Mouse (Mus musculus): Measurements from ENCODE around the gene Gpr62.

Gene Gpr62

DNA sequence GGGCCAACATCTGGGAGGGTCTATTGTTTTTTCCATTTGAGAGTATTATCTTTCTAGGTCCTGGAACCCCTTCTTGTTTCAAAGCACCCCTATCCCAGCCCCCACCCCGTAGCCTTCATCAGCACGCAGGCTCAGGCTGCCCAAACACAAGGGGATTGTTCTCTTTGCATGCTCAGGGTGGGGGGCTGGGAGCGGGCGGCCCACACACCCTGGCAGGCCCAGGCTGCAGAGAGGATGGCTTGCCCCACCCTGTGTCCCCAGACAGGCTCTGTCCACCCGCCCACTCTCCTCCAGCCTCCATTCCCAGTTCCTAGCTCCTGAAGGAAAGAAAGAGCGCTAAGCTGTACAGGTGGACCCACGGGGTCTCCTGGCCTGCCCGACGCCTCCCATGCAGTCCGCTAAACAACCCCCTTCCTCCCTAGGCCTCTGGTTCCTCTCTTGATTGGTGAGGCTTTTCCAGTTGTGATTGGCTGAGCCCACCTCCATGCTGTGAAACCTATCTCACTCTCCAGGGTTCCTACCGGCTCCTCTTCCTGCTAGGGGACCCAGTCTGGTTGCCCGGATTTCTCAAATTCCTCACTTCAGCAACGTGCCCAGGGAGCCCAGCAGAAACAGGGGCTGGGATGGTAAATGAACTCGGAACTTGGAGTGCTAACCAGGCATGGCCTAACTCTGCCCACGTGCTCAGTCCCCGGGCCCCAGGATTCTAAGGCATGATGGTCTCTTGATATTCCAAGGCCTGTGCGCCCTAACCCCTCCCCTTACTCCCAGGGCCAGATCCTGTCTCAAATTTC lies 10.7 kb downstream of the Gpr62 start:
- DNase-seq (ENCODE audit: low read depth) = no peak

DNA sequence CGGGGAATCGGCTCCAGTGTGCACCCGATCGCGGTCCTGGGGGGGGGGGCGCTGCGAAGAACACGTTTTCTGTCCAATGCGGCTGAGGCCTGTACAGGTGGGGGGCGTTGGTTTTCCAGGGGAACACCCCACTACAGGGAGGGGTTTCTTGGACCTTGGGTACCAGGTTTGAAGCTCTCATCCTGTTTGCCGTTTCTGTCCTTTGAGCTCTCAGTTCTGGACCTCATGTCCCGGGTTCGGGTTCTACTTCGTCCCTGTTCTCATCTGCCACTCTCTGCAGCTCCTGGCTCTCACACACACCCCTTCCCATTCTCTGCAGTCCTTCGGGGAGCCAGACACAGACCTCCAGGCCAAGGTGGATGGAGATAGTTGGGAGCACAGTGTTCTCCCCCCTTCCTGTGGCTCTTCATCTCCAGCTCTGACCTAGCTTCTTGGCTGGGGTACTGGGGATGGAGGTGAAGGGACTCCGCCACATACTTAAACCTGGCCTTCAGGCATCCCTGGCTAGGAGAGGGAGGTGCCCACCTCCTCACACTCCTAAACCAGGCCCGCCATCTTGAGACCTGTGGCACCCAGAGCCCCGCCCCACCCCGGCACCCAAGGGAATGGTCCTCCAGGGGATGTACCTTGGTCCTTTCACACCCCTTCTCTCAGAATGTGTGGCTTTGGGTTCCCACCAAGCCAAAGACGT lies 11.5 kb downstream of the Gpr62 start:
- no peak for DNase-seq (ENCODE audit: low read depth)

DNA sequence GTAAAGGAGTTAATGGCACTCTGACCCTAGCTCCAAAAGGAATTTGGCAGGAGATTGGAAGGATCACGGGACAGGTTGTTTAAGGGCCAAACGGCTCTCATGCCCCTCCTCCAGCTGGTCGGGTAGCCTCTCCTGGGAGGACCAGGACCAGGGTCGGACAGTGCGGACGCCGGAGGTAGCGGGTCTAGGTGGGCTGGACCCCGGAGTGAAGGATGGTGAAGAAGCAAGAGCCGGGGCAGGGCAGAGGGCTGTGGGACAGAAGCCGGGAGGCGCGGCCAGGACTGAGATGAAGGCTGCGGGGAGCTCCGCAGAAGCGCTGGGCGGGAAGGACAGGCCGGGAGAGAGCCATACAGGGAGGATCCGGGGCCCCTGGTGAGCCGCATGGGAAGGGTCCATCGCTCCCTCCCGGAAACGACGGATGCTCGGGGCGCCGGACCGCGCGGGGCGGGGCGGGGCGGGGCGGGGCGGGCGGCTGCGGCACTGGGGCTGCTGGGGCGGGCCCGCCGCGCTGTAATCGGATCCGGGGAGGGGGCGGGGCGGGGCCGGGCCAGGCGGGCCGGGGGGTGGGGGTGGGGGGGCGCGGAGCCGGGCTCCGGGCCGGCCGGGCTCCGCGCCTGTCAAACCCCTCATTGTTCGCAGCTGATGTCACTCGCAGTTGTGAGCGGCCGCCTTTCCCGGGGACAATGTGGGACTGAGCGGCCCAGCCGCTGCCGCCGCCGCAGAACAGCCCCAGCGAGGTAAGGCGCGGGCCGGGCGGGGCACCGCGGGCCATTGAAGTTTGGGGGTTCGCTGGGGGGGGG lies 12.3 kb downstream of the Gpr62 start, which contains the start of gene Pcbp4:
Pcbp4 (plus strand) TSS at position 21 of the 800 bp plus-strand sequence.
- no peak for DNase-seq (ENCODE audit: low read depth)

- DNase-seq (ENCODE audit: low read depth) = no peak
These were observed 12.9 kb downstream of the Gpr62 start for GRCm38 (mm10) chr9:106452821-106453220.

- no peak for DNase-seq (ENCODE audit: low read depth)
These were observed 13.4 kb downstream of the Gpr62 start for GRCm38 (mm10) chr9:106452351-106452750.

- DNase-seq (ENCODE audit: low read depth) = no peak
These were observed 13.8 kb downstream of the Gpr62 start for GRCm38 (mm10) chr9:106451899-106452298.

- DNase-seq (ENCODE audit: low read depth) = no peak
These were observed 14.4 kb downstream of the Gpr62 start for GRCm38 (mm10) chr9:106451298-106451697.

DNA sequence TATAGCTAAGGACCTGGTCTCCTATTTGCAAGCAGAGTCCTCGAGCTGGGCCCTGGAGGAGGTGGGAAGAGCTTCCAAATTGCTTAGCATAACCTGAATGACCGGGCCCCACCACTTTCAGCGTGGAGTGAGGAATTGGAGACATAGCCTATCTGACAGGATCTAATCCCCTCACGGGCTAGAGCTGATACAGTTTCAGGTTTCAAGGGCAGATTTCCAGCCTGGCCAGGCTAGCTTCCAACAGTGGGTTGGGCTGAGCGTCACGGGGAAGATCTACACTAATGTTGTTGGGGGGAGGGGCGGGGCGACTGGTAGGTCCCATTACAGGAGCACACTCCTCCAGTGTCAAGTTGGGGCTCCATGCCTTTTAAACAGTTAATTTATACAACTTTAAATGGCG lies 15.1 kb downstream of the Gpr62 start:
- no peak for DNase-seq (ENCODE audit: low read depth)

DNA sequence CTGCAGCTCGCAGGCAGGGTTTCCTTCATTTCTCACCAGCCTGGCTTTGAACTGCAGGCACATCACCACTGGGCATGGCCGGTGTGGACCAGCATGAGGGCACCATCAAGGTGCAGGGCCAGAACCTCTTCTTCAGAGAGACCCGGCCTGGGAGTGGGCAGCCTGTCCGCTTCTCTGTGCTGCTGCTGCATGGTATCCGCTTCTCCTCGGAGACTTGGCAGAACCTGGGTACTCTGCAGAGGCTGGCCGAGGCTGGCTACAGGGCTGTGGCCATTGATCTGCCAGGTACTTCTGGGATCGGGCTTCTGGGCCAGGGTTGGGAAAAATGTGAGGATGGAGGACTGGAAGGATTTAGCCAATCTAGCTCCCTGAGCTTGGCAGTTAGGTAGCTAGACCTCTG lies 15.8 kb downstream of the Gpr62 start:
- DNase-seq (ENCODE audit: low read depth) = no peak

- no peak for DNase-seq (ENCODE audit: low read depth)
These were observed 17.2 kb downstream of the Gpr62 start for GRCm38 (mm10) chr9:106448498-106449031.

- no peak for DNase-seq (ENCODE audit: low read depth)
These were observed 17.8 kb downstream of the Gpr62 start for GRCm38 (mm10) chr9:106447951-106448350.

- DNase-seq (ENCODE audit: low read depth) = peak; percentile 59
These were observed 18.4 kb downstream of the Gpr62 start, which contains the start of the genes Abhd14b and Abhd14a for GRCm38 (mm10) chr9:106447348-106447747. Gene Abhd14b, plus strand, starts transcription at chr9:106447459. Gene Abhd14a, minus strand, starts transcription at chr9:106447678.

GRCm38 (mm10) chr9:106444836-106445235 lies 20.9 kb downstream of the Gpr62 start:
- no peak for DNase-seq (ENCODE audit: low read depth)

DNA sequence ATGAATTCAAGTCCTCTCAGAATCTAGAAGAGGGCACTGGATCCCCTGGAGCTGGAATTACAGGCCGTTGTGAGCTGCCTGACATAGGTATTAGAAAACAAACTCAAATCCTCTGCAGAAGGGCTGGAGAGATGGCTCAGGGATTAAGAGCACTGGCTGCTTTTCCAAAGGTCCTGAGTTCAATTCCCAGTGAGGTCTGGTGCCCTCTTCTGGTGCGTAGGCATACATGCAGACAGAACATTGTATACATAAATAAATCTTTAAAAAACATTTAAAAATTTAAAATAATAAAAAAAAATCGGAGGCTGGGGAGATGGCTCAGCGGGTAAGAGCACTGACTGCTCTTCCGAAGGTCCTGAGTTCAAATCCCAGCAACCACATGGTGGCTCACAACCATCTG lies 23.1 kb downstream of the Gpr62 start:
- DNase-seq (ENCODE audit: low read depth) = no peak

- DNase-seq (ENCODE audit: low read depth) = no peak
These were observed 29.2 kb downstream of the Gpr62 start for GRCm38 (mm10) chr9:106436566-106436965.

- DNase-seq (ENCODE audit: low read depth) = no peak
These were observed 32.3 kb downstream of the Gpr62 start for GRCm38 (mm10) chr9:106433389-106433788.

DNA sequence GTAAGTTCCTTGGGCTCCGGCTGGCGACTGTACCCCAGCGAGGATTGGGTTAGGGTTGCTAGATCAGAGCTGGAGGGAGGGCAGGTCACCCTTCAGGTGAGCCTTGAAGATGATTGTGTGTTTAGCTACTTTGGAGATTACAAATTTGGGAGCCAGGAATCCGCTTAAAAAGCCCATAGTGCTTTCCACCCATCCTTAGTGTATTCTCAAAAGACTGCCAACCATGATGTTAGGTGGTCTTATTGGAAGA lies 35.8 kb downstream of the Gpr62 start:
- DNase-seq (ENCODE audit: low read depth) = no peak

- peak; percentile 97 for DNase-seq (ENCODE audit: low read depth)
These were observed 36.3 kb downstream of the Gpr62 start, which contains the start of gene Rpl29 for GRCm38 (mm10) chr9:106429221-106430014. Gene Rpl29, plus strand, starts transcription at chr9:106429454.

DNA sequence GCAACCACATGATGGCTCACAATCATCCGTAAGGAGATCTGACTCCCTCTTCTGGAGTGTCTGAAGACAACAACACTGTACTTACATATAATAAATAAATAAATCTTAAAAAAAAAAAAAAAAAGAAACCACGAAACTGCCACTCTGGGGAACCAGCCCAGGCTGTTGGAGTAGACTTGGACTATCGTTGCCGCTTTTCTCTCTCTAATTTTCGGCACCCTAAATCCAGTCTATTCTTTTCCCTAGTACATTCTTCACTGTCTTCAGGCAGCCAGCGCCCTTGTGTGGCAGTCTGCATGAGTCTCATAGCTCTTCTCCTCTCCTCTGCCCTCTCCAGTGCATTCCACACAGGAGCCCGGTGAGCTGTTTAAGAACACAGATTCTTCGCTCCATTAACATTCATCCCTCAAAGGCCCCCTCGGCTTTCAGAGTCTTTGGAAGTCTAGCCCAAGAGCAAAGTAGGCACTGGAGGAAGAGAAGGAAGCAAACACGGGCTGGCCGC lies 37.0 kb downstream of the Gpr62 start:
- DNase-seq (ENCODE audit: low read depth) = no peak

- peak; percentile 84 for DNase-seq (ENCODE audit: low read depth)
These were observed 43.9 kb downstream of the Gpr62 start for GRCm38 (mm10) chr9:106421865-106422160.

GRCm38 (mm10) chr9:106421033-106421864 lies 44.5 kb downstream of the Gpr62 start:
- DNase-seq (ENCODE audit: low read depth) = no peak

All from c-Kit-positive CD71-negative TER-119-negative erythroid progenitor cells, embryonic 14.5 days (primary cell).